Mouse (Mus musculus) myocyte (in vitro differentiated cells): ENCODE results near the gene Tub. TPM values are rescaled to one million over a fixed set of nuclear protein-coding genes. Genes with fewer than 3 reads are reported as not detected.

Experiments
- H3K27me3 ChIP-seq: one replicate; pipeline ENCODE4 v1.6.1; 2011; ENCODE audit not compliant: control insufficient read depth, insufficient read depth, insufficient read length
- H3K36me3 ChIP-seq: one replicate; pipeline ENCODE4 v1.6.1; 2011; ENCODE audit not compliant: control insufficient read depth, insufficient read depth
- H3K4me2 ChIP-seq: one replicate; pipeline ENCODE4 v1.6.1; 2011; ENCODE audit warnings: low read depth, control low read depth
- H3K4me3 ChIP-seq: one replicate; pipeline ENCODE4 v1.5.1; 2011; ENCODE audit warnings: mild to moderate bottlenecking, control low read depth, moderate library complexity
- H3K79me2 ChIP-seq: one replicate; pipeline ENCODE4 v1.6.1; 2011; ENCODE audit not compliant: control insufficient read depth, insufficient read depth
- H3ac ChIP-seq: one replicate; pipeline ENCODE4 v1.6.1; 2011; ENCODE audit not compliant: control insufficient read depth, insufficient read length
- CEBPB ChIP-seq: IDR thresholded peaks from 2 replicates; pipeline ENCODE4 v1.6.1; 2011; ENCODE audit warnings: mild to moderate bottlenecking, moderate library complexity; ENCODE audit not compliant: poor library complexity, insufficient read depth, severe bottlenecking
- E2F4 ChIP-seq: IDR thresholded peaks from one replicate; pipeline ENCODE4 v1.6.1; 2011; ENCODE audit warnings: mild to moderate bottlenecking, control low read depth, moderate library complexity; ENCODE audit not compliant: insufficient read depth
- MAX ChIP-seq: IDR thresholded peaks from one replicate; pipeline ENCODE4 v1.6.1; 2011; ENCODE audit warnings: low read depth, mild to moderate bottlenecking, control low read depth
- MYOD1 ChIP-seq, 3 experiments: IDR thresholded peaks; one replicate each; pipeline ENCODE4 v1.6.1; 2011; ENCODE audit warnings: control low read depth in 2 of 3, low read depth in 2 of 3, mild to moderate bottlenecking in 2 of 3, moderate library complexity in 1 of 3; ENCODE audit not compliant: insufficient read length in 2 of 3, control insufficient read depth in 1 of 3
- MYOG ChIP-seq, 3 experiments: IDR thresholded peaks; one replicate each; pipeline ENCODE4 v1.6.1; 2011; ENCODE audit warnings: control low read depth in 2 of 3, low read depth in 2 of 3, mild to moderate bottlenecking in 2 of 3; ENCODE audit not compliant: insufficient read length in 2 of 3, control insufficient read depth in 1 of 3, insufficient read depth in 1 of 3
- POLR2A ChIP-seq: IDR thresholded peaks from one replicate; pipeline ENCODE4 v1.6.1; 2011; ENCODE audit warnings: low read depth, mild to moderate bottlenecking, control low read depth, moderate library complexity; ENCODE audit not compliant: insufficient read length
- POLR2AphosphoS2 ChIP-seq: IDR thresholded peaks from one replicate; pipeline ENCODE4 v1.6.1; 2011; ENCODE audit warnings: low read depth, control low read depth; ENCODE audit not compliant: insufficient read length
- REST ChIP-seq: IDR thresholded peaks from one replicate; pipeline ENCODE4 v1.6.1; 2011; ENCODE audit warnings: mild to moderate bottlenecking, control low read depth, moderate library complexity; ENCODE audit not compliant: insufficient read depth, insufficient read length
- SRF ChIP-seq: IDR thresholded peaks from one replicate; pipeline ENCODE4 v1.6.1; 2011; ENCODE audit warnings: low read depth; ENCODE audit not compliant: control insufficient read depth, insufficient read length
- TCF12 ChIP-seq: IDR thresholded peaks from one replicate; pipeline ENCODE4 v1.6.1; 2011; ENCODE audit warnings: mild to moderate bottlenecking, control low read depth; ENCODE audit not compliant: poor library complexity, insufficient read depth, severe bottlenecking
- TCF3 ChIP-seq: IDR thresholded peaks from one replicate; pipeline ENCODE4 v1.6.1; 2011; ENCODE audit warnings: low read depth, control low read depth; ENCODE audit not compliant: insufficient read length
- USF1 ChIP-seq: IDR thresholded peaks from one replicate; pipeline ENCODE4 v1.6.1; 2011; ENCODE audit warnings: low read depth, mild to moderate bottlenecking, control low read depth, moderate library complexity
- polyA plus RNA-seq: library from polyadenylated mRNA; unstranded; fragments of >200 nt; fragmentation: generic; extraction: Trizol; gene quantifications from one replicate; pipeline ENCODE4 v1.2.1, GENCODE M21; 2012; ENCODE audit warnings: missing spikeins

Gene Tub
- polyA plus RNA-seq, 1 experiment: not detected

GRCm38 (mm10) chr7:109014851-109015250, 64.7 kb downstream of the Tub start:
- TF ChIP-seq MYOD1 (IDR thresholded peaks at IDR 0.05; ENCODE audit: control insufficient read depth in 1 of 3, insufficient read length in 2 of 3, low read depth in 2 of 3) (no peak), CEBPB (no peak), SRF (no peak), MYOG (IDR thresholded peaks at IDR 0.05; ENCODE audit: control insufficient read depth in 1 of 3, insufficient read depth in 1 of 3, insufficient read length in 2 of 3, low read depth in 2 of 3) (no peak), MAX (no peak), TCF12 (no peak), TCF3 (no peak), POLR2AphosphoS2 (no peak), E2F4 (no peak), POLR2A (no peak), REST (no peak), USF1 (no peak)
- Histone ChIP-seq H3K36me3 (no peaks in the 10 kb centered on the region), H3ac (no peak overlapping the region), H3K4me3 (no peak overlapping the region), H3K27me3 (peaks cover 15% of the 10 kb centered on the region), H3K4me2 (no peak overlapping the region), H3K79me2 (no peaks in the 10 kb centered on the region)

GRCm38 (mm10) chr7:109016378-109016923, 66.3 kb downstream of the Tub start:
- TF ChIP-seq SRF (no peak), MYOD1 (IDR thresholded peaks at IDR 0.05; ENCODE audit: control insufficient read depth in 1 of 3, insufficient read length in 2 of 3, low read depth in 2 of 3) (no peak), POLR2A (no peak), CEBPB (no peak), MYOG (IDR thresholded peaks at IDR 0.05; ENCODE audit: control insufficient read depth in 1 of 3, insufficient read depth in 1 of 3, insufficient read length in 2 of 3, low read depth in 2 of 3) (no peak), MAX (no peak), POLR2AphosphoS2 (no peak), USF1 (no peak), REST (no peak), TCF12 (no peak), TCF3 (no peak), E2F4 (no peak)
- Histone ChIP-seq H3K36me3 (no peaks in the 10 kb centered on the region), H3K27me3 (peaks cover 3% of the 10 kb centered on the region), H3K79me2 (no peaks in the 10 kb centered on the region), H3ac (no peak overlapping the region), H3K4me3 (no peak overlapping the region), H3K4me2 (no peak overlapping the region)

- Histone ChIP-seq H3K4me2 (no peak overlapping the region), H3K36me3 (no peaks in the 10 kb centered on the region), H3K79me2 (no peaks in the 10 kb centered on the region), H3ac (no peak overlapping the region), H3K4me3 (no peak overlapping the region), H3K27me3 (no peaks in the 10 kb centered on the region)
- TF ChIP-seq REST (no peak), E2F4 (no peak), TCF3 (no peak), MAX (no peak), TCF12 (no peak), SRF (no peak), POLR2AphosphoS2 (no peak), CEBPB (no peak), USF1 (no peak), POLR2A (no peak), MYOG (IDR thresholded peaks at IDR 0.05; ENCODE audit: control insufficient read depth in 1 of 3, insufficient read depth in 1 of 3, insufficient read length in 2 of 3, low read depth in 2 of 3) (no peak), MYOD1 (IDR thresholded peaks at IDR 0.05; ENCODE audit: control insufficient read depth in 1 of 3, insufficient read length in 2 of 3, low read depth in 2 of 3) (no peak)
Observed at GRCm38 (mm10) chr7:109019243-109019642, 69.1 kb downstream of the Tub start.

GRCm38 (mm10) chr7:109021428-109021827, 71.3 kb downstream of the Tub start:
- Histone ChIP-seq H3K4me2 (no peak overlapping the region), H3K27me3 (no peaks in the 10 kb centered on the region), H3K79me2 (no peaks in the 10 kb centered on the region), H3K4me3 (no peak overlapping the region), H3ac (no peak overlapping the region), H3K36me3 (no peaks in the 10 kb centered on the region)
- TF ChIP-seq POLR2A (no peak), TCF3 (no peak), TCF12 (no peak), MAX (no peak), MYOD1 (IDR thresholded peaks at IDR 0.05; ENCODE audit: control insufficient read depth in 1 of 3, insufficient read length in 2 of 3, low read depth in 2 of 3) (no peak), SRF (no peak), MYOG (IDR thresholded peaks at IDR 0.05; ENCODE audit: control insufficient read depth in 1 of 3, insufficient read depth in 1 of 3, insufficient read length in 2 of 3, low read depth in 2 of 3) (no peak), POLR2AphosphoS2 (no peak), CEBPB (no peak), USF1 (no peak), E2F4 (no peak), REST (no peak)

- no peak for TF ChIP-seq MYOG (IDR thresholded peaks at IDR 0.05; ENCODE audit: control insufficient read depth in 1 of 3, insufficient read depth in 1 of 3, insufficient read length in 2 of 3, low read depth in 2 of 3)
- no peak for TF ChIP-seq POLR2A
- no peak for TF ChIP-seq CEBPB
- TF ChIP-seq REST: no peak
- TF ChIP-seq TCF3: no peak
- TF ChIP-seq USF1: no peak
- no peak for TF ChIP-seq MYOD1 (IDR thresholded peaks at IDR 0.05; ENCODE audit: control insufficient read depth in 1 of 3, insufficient read length in 2 of 3, low read depth in 2 of 3)
- no peak for TF ChIP-seq SRF
- TF ChIP-seq POLR2AphosphoS2: no peak
- no peak for TF ChIP-seq MAX
- no peak for TF ChIP-seq E2F4
- TF ChIP-seq TCF12: no peak
- Histone ChIP-seq H3K36me3 (no peaks in the 10 kb centered on the region), H3K4me2 (no peak overlapping the region), H3ac (no peak overlapping the region), H3K4me3 (no peak overlapping the region), H3K27me3 (no peaks in the 10 kb centered on the region), H3K79me2 (no peaks in the 10 kb centered on the region)
Observed at GRCm38 (mm10) chr7:109025743-109026142, 75.6 kb downstream of the Tub start.
